Mouse (Mus musculus) natural killer cell, adult 2 months (primary cell): Measurements from ENCODE around the gene Kmt2e.

ENCODE experiments used
- DNase-seq, 2 experiments: peaks; one replicate each; pipeline ENCODE4 v3.0.0; 2022; ENCODE audit warnings: low spot score in 2 of 2

Kmt2e gene

GRCm38 (mm10) chr5:23410718-23411101, 23.5 kb upstream of the Kmt2e start:
- DNase-seq = no peak

- no peak for DNase-seq
Observed at GRCm38 (mm10) chr5:23411640-23412039, 22.6 kb upstream of the Kmt2e start.

GRCm38 (mm10) chr5:23412247-23412948, 21.8 kb upstream of the Kmt2e start:
- peak; percentile 9 to 34 for DNase-seq

- DNase-seq = no peak
Observed at GRCm38 (mm10) chr5:23413058-23413457, 21.2 kb upstream of the Kmt2e start.

GRCm38 (mm10) chr5:23413575-23414470, 20.4 kb upstream of the Kmt2e start:
- DNase-seq = no peak

GRCm38 (mm10) chr5:23414490-23415126, 19.6 kb upstream of the Kmt2e start:
- no peak for DNase-seq

- peak; percentile 62 to 64 for DNase-seq
Observed at GRCm38 (mm10) chr5:23415571-23416285, 18.5 kb upstream of the Kmt2e start.

GRCm38 (mm10) chr5:23416286-23416643, 18.0 kb upstream of the Kmt2e start:
- peak in 1 of 2 experiments; percentile 46 for DNase-seq

GRCm38 (mm10) chr5:23417716-23418115, 16.5 kb upstream of the Kmt2e start:
- peak; percentile 29 to 45 for DNase-seq

GRCm38 (mm10) chr5:23418147-23418781, 16.0 kb upstream of the Kmt2e start:
- peak; percentile 95 for DNase-seq

GRCm38 (mm10) chr5:23418797-23419595, 15.2 kb upstream of the Kmt2e start:
- DNase-seq = no peak

- no peak for DNase-seq
Observed at GRCm38 (mm10) chr5:23419616-23420170, 14.5 kb upstream of the Kmt2e start.

GRCm38 (mm10) chr5:23420410-23420809, 13.8 kb upstream of the Kmt2e start:
- DNase-seq = no peak

- DNase-seq = no peak
Observed at GRCm38 (mm10) chr5:23421440-23421839, 12.8 kb upstream of the Kmt2e start.

- DNase-seq = no peak
Observed at GRCm38 (mm10) chr5:23423036-23423435, 11.2 kb upstream of the Kmt2e start.

GRCm38 (mm10) chr5:23427501-23427900, 6.7 kb upstream of the Kmt2e start:
- DNase-seq = no peak

GRCm38 (mm10) chr5:23431070-23431864, 3.0 kb upstream of the Kmt2e start:
- DNase-seq = no peak

GRCm38 (mm10) chr5:23431948-23432707, 2.1 kb upstream of the Kmt2e start:
- DNase-seq = no peak
